Mouse (Mus musculus) brown adipose tissue, adult 24 weeks (tissue): ENCODE data around the gene Mta2. TPM values are rescaled to one million over a fixed set of nuclear protein-coding genes. Genes with fewer than 3 reads are reported as not detected.
A peak's percentile ranks its signal among the peaks of the same experiment; 100 is the strongest.

Experiments
- H3K27ac ChIP-seq: fragments of 200-500 bp; replicated peaks from 2 replicates; pipeline ENCODE4 v1.5.1; 2012; ENCODE audit warnings: low read depth, mild to moderate bottlenecking, low read length
- H3K4me1 ChIP-seq: fragments of 200-500 bp; 2 replicates; pipeline ENCODE4 v1.6.1; 2012; ENCODE audit warnings: low read length, mixed read lengths; ENCODE audit not compliant: control insufficient read depth, insufficient read depth, insufficient read length
- H3K4me3 ChIP-seq: fragments of 200-500 bp; 2 replicates; pipeline ENCODE4 v1.5.1; 2012; ENCODE audit warnings: low read depth, mild to moderate bottlenecking, low read length, moderate library complexity; ENCODE audit not compliant: insufficient read depth
- polyA plus RNA-seq: library from polyadenylated mRNA; stranded (reverse); fragments of >200 nt; gene quantifications from 2 replicates; pipeline ENCODE4 v1.2.4, GENCODE M21; 2012; ENCODE audit not compliant: missing spikeins, insufficient read depth, insufficient read length

The Mta2 gene
- polyA plus RNA-seq, 1 experiment: 28.2 TPM

DNA sequence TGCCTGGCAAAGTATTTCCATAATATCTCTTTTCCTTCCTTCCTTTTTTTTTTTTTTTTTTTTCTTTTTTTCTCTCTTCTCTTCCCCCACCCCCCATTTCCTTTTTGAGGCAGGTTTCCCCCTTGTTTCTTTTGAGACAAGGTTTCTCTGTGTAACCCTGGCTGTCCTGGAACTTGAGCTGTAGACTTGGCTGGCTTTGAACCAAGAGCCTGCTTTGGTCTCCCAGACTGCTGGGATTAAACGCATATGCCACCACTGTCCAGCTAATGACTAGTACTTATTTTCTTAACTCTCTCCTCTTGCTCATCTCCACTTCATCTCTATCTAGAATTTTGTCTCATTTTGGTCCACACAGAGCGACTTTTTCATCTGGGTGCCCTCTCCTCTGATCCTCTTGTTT is 1.4 kb downstream of the Mta2 start:
- Histone ChIP-seq H3K4me3 (peak overlapping the region; percentile 86), H3K4me1 (0 out of 2 replicates have a peak, but pooled peaks cover 2% of the 10 kb centered on the region), H3K27ac (no peak overlapping the region)

DNA sequence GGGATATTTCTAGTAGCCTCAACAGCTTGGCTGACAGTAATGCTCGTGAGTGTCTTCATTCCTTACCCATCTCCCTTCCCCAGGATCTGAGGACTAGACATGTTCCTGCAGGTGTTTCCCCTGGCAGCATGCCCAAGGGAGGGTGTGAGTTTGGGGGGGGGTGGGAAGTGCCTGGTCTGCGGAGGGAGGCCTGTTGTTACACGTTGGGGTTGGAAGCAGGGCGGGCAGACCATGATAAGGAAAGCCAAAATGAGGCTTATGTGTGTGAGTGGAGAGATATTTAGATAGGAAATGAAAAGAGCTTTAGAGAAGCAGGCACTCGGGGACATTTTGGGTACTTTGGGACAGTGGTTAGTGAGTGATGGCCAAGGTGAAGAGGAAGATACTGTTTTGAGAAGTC is 2.4 kb downstream of the Mta2 start:
- Histone ChIP-seq H3K27ac (no peak overlapping the region; the same call in 1 of the 2 replicates), H3K4me3 (peak overlapping the region; percentile 86), H3K4me1 (0 out of 2 replicates have a peak, but pooled peaks cover 2% of the 10 kb centered on the region)

DNA sequence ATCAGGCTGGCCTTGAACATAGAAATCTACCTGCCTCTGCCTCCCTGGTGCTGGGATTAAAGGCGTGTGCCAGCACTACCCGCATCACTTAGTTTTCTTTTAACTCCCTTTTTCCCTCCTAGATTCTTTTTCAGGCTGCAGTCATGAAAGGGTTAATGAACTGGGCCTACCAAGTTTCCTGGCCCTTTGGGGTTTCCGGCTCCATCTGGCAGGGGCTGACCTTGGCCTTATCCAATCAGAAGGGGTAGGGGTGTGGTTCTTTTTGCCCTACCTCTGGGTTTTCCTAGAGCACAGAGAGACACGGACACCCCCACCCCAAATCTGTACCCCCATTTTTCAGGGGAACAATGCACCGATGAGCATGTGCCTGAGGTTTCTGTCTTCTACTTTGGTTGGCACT is 3.1 kb downstream of the Mta2 start:
- H3K4me3 ChIP-seq: peak overlapping the region; percentile 56
- no peak overlapping the region for H3K27ac ChIP-seq
- H3K4me1 ChIP-seq: 0 out of 2 replicates have a peak, but pooled peaks cover 2% of the 10 kb centered on the region

DNA sequence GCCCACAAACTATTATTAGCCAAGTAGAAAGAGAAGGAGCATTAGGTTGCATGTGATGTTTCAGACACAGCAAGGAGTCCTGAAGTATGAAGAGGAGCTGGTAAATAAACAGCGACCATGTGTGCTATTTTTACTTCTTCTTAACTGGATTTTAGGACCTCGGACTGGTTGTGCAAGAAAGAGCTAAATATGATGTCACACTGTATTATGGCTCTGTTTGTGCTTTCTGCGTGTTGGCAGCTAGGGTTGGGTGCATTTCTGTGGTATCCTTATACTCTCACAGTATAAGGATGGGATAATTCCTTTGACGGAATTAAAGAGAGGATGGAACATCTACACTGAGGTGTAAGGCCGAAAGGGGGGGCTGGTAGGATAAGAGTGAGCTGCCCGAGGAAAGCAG is 3.6 kb downstream of the Mta2 start:
- no peak overlapping the region for H3K27ac ChIP-seq
- H3K4me1 ChIP-seq: 0 out of 2 replicates have a peak, but pooled peaks cover 2% of the 10 kb centered on the region
- peak overlapping the region; percentile 56 for H3K4me3 ChIP-seq

DNA sequence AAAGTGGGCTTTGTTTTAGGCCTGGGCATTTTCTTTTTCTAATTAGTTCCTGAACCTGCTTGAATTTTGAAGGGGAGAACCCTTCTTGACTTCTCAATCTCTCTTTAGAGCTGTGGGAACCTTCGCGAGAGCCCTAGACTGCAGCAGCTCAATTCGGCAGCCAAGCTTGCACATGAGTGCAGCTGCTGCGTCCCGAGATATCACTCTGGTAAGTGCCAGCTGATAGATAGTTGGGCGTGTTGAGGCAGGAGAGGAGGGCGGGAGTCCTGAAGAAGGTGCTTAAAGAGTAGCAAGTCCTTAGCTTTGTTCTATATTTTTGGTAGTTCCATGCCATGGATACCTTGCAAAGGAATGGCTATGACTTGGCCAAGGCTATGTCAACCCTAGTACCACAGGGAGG is 5.3 kb downstream of the Mta2 start:
- Histone ChIP-seq H3K27ac (no peak overlapping the region), H3K4me1 (0 out of 2 replicates have a peak, but pooled peaks cover 2% of the 10 kb centered on the region), H3K4me3 (no peak overlapping the region)

DNA sequence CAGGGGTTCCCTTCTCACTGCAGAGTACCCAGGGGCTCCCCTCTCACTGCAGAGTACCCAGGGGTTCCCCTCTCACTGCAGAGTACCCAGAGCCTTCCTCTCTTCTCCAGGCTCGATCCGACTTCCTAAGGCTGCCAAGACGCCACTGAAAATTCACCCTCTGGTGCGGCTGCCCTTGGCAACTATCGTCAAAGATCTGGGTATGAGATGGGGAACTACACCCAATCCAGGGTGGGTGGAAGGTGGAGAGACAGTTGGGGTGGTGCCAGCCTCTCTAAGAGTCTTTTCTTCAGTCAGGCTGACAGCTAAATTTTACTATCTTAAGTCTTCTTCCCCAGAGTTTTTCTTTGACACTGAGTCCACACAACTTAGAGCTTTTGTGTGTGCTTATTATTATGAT is 8.5 kb downstream of the Mta2 start:
- Histone ChIP-seq H3K4me3 (no peak overlapping the region), H3K4me1 (0 out of 2 replicates have a peak, but pooled peaks cover 2% of the 10 kb centered on the region), H3K27ac (no peak overlapping the region)

DNA sequence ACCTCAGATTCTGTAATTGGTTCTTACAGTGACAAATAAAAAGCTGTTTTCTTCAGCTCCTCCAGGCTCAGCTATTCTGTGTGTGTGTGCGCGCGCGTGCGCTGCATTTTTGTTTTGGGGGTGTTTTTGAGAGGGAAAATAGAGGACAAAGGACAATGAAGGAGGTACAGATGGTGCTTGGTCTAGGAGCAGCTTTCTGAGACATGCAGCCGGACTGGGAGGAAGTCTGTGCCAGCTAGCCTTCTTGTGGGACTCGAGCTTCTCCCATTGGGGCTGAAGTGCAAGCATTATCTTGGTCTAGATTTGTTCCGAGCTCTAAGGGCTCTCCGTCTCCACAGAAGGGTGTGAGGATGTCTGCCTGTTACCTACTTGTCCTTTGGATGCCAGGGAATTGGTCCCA is 10.6 kb downstream of the Mta2 start:
- H3K27ac ChIP-seq: no peak overlapping the region
- H3K4me1 ChIP-seq: 0 out of 2 replicates have a peak, but pooled peaks cover 2% of the 10 kb centered on the region
- no peak overlapping the region for H3K4me3 ChIP-seq

DNA sequence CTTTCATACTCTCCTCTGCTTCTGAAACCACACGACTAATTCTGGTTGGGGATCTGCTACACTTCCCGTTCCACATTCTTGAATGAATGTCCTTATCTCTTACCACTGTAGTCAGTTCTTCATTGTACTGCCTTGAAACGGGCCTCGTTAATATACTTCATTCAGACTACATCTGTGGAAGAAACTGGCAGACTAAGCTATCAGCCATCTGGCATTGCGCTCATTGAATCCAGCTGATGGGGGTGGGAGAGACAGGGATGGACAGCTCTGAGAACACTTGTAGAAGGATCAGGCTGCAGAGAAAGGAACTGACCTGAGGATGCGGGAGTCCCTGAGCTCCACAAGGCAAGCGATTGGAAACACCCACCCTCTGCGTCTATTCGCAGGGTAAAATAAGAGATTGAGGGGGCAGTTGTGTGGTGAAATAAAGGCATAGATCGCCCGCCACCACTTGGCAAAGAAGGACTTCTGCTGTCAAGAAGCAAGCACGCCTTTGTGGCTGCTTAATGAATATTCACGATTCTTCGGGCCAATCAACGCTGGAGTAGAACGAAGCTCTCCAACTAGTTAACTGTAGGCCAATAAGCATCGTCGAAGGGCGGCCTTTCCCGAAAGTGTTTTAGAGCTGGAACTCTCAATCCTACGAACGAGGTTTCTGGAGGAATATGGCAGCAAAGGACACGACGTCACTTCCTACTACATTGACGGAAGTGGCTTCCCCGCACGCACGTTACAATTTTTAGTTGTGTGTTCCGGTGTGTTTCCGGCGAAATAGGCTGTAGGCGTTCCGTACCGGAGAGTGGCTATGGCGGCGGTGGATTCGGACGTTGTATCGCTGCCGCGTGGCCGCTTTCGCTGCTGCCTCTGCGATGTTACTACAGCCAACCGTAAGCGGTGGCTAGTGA is 11.7 kb downstream of the Mta2 start, which contains the start of gene Tut1:
Tut1 (plus strand) TSS at position 713 of the 905 bp plus-strand sequence.
- Histone ChIP-seq H3K4me3 (peak within 1 kb of the TSS; percentile 85), H3K4me1 (0 out of 2 replicates have a peak, but pooled peaks cover 2% of the 10 kb centered on the region), H3K27ac (peak within 1 kb of the TSS; percentile 86)

DNA sequence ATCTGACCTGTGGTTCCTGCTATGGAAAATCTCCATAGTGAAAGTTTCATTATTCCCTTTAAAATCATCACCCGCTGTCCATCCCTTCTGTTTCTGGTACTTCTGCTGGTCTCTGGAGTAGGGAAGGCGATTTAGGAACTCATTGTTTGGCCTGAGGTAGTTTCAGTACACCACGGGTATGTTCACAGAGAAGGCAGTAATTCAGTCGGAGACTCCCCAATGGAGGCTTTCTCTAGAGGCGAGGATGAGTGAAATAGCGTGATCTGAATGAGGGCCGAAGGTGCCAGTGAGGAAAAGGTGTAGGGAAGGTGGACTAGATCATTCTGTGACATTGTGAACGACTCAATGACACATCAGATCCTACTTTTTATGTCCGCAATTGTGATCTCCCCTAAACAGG is 12.5 kb downstream of the Mta2 start:
- peak overlapping the region; percentile 85 for H3K4me3 ChIP-seq
- H3K27ac ChIP-seq: peak overlapping the region; percentile 86
- H3K4me1 ChIP-seq: 0 out of 2 replicates have a peak, but pooled peaks cover 2% of the 10 kb centered on the region

DNA sequence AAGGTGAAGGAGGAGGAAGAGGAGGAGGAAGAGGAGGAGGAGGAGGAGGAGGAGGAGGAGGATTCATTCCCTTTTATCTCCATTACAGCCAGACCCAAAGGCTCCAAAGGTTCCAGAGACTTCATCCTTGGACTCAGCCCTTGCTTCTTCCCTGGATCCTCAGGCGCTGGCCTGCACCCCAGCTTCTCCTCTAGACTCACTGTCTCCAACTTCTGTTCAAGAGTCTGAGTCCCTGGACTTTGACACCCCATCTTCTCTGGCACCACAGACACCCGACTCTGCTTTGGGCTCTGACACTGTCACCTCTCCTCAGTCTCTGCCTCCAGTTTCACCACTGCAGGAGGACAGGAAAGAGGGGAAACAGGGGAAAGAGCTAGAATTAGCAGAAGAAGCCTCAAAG is 20.6 kb downstream of the Mta2 start:
- no peaks in the 10 kb centered on the region for H3K4me1 ChIP-seq
- no peak overlapping the region for H3K27ac ChIP-seq
- H3K4me3 ChIP-seq: no peak overlapping the region

DNA sequence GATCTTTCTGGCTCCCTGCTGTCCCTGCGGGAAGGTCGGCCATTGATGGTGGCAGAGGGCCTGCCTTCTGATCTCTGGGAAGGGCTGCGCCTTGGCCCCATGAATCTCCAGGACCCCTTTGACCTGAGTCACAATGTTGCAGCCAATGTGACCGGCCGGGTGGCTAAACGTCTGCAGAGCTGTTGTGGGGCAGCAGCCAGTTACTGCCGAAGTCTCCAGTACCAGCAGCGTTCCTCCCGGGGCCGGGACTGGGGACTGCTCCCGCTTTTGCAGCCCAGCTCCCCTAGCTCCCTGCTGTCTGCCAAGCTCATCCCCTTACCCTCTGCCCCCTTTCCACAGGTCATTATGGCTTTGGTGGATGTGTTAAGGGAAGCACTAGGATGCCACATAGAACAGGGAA is 23.4 kb downstream of the Mta2 start:
- H3K4me3 ChIP-seq: no peak overlapping the region
- no peak overlapping the region for H3K27ac ChIP-seq

DNA sequence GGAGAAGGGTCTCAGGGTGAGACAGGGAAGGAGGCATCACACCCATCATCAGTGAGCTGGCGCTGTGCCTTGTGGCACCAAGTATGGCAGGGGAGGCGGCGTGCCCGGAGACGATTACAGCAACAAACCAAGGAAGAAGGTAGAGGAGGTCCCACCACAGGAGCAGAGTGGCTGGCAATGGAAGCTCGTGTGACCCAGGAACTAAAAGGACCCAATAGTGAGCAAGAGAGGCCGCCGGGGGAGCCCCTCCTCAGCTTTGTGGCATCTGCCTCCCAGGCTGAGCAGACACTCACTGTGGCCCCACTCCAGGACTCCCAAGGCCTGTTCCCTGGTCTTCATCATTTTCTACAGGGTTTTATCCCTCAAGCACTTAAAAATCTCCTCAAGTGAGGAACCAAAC is 24.1 kb downstream of the Mta2 start:
- Histone ChIP-seq H3K4me1 (no peaks in the 10 kb centered on the region), H3K4me3 (peak overlapping the region; percentile 21; the same call in 1 of the 2 replicates), H3K27ac (peak overlapping the region; percentile 31; the same call in 1 of the 2 replicates)

More for the DNA sequence above, 23.4 kb downstream of the Mta2 start:
- H3K4me1 ChIP-seq: no peaks in the 10 kb centered on the region

DNA sequence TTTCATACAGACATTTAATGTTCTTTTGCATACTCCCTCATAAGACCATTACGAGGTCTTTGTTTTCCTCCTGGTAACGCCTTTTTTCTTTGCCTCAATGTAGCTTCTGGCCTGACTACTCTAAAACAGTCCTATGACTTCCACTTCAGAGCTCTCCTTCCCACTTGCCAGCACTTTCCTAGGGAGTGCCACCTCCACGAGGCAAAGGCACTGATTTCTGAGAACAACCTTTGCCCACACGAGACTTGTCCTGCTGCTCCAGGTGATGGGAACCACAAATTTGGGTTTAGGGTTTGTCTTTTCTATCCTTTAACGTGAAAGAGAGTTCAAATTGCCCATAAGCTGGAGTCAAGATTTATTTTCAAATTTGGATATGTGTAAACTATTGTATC is 24.5 kb downstream of the Mta2 start:
- H3K4me1 ChIP-seq: no peaks in the 10 kb centered on the region
- H3K4me3 ChIP-seq: peak overlapping the region; percentile 64
- peak overlapping the region; percentile 91 for H3K27ac ChIP-seq

DNA sequence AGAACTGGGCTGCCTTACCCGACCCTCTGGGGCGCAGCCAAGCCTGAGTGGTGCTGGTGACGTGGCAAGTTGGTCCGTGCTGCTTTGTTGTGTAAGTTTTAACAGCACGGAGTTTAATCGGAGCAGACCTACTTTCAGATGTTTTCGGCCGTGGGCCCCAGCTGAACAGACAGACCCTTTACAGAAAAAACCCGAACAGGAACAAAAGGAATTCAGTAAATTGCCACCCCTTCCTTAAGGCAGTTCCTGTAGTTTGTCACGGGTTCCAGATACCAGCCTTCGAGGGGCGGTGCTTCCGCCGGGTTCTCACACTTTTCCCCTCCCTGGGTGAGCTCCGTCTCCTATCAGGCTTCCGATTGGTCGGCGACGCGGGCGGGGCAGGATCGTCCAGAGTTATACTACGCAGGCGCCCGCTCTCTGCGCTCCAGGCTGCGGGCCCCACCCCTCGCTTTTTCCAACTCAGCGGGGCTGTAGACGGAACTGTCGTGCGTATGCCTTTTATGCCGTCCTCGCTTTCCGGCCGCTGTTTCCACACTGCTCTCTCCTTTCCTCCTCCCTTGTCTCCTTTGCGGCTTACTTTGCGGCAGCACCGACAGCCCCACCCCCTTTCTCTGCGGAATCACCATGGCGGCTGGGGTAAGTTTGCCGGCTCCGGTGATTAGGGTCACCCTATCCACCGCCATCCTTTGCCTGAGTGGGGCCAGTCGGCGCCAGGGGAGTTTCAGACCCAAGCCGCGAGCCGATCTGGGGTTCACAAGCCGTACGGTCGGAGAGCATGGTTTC is 25.1 kb downstream of the Mta2 start, which contains the start of gene Eef1g:
Eef1g (plus strand) TSS at position 452 of the 783 bp plus-strand sequence.
- Histone ChIP-seq H3K4me1 (no peaks in the 10 kb centered on the region), H3K27ac (peak within 1 kb of the TSS; percentile 91), H3K4me3 (peak within 1 kb of the TSS; percentile 66)

DNA sequence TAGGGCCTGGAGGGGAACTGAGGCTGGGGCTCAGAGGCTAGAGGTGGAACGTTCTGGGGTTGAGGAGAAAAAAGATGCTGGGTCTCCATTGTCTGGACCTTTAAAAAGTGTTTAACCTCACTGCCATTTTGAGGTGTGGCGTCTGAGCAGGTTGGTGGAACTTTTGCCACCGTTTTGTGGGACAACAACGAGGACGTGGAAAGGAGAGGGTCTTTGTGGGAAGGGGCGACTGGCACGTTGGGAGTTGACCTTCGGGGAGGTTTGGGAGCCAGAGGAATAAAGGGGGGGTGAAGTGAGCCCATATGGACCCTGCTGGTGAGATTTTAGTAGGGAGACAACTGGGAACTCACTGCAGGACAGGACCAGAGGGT is 25.7 kb downstream of the Mta2 start:
- no peaks in the 10 kb centered on the region for H3K4me1 ChIP-seq
- peak overlapping the region; percentile 66 for H3K4me3 ChIP-seq
- H3K27ac ChIP-seq: peak overlapping the region; percentile 36
